Mouse (Mus musculus) liver, postnatal 0 days (tissue): Measurements from ENCODE around the gene Psmd9. TPM values are rescaled to one million over a fixed set of nuclear protein-coding genes. Genes with fewer than 3 reads are reported as not detected.
A peak's percentile ranks its signal among the peaks of the same experiment; 100 is the strongest.

Experiments
- ATAC-seq: fragments of 200-750 bp; cut with Nextera tagmentation; 2 replicates; pipeline ENCODE4 v1.8.0; 2017; ENCODE audit warnings: mild to moderate bottlenecking, moderate library complexity
- DNase-seq: peaks from one replicate; pipeline ENCODE4 v3.0.0-alpha.2; 2016
- H3K27ac ChIP-seq: fragments of 300-500 bp; sonication (generic); 2 replicates; pipeline ENCODE4 v1.5.1; 2014; ENCODE audit warnings: antibody characterized with exemption, moderate library complexity, mild to moderate bottlenecking, low read depth
- H3K27me3 ChIP-seq: fragments of 300-500 bp; sonication (generic); 2 replicates; pipeline ENCODE4 v1.6.1; 2014; ENCODE audit warnings: low read length, control low read depth, mixed read lengths; ENCODE audit not compliant: insufficient read depth
- H3K36me3 ChIP-seq: fragments of 300-500 bp; sonication (generic); replicated peaks from 2 replicates; pipeline ENCODE4 v1.6.1; 2014; ENCODE audit warnings: mild to moderate bottlenecking, control low read depth, low read length, moderate library complexity, mixed read lengths; ENCODE audit not compliant: insufficient read depth
- H3K4me1 ChIP-seq: fragments of 300-500 bp; sonication (generic); 2 replicates; pipeline ENCODE4 v1.6.1; 2014; ENCODE audit warnings: antibody characterized with exemption, mild to moderate bottlenecking, control low read depth; ENCODE audit not compliant: insufficient read depth
- H3K4me2 ChIP-seq: fragments of 300-500 bp; sonication (generic); 2 replicates; pipeline ENCODE4 v1.6.1; 2014; ENCODE audit warnings: low read depth, mild to moderate bottlenecking, low read length, moderate library complexity, mixed read lengths
- H3K4me3 ChIP-seq: fragments of 300-500 bp; sonication (generic); 2 replicates; pipeline ENCODE4 v1.5.1; 2014; ENCODE audit warnings: low read depth, low read length
- H3K9ac ChIP-seq: fragments of 300-500 bp; sonication (generic); replicated peaks from 2 replicates; pipeline ENCODE4 v1.6.1; 2014; ENCODE audit warnings: mild to moderate bottlenecking, moderate library complexity
- H3K9me3 ChIP-seq: fragments of 300-500 bp; sonication (generic); 2 replicates; pipeline ENCODE4 v1.6.1; 2016; ENCODE audit warnings: mild to moderate bottlenecking, control low read depth, low read length, mixed read lengths
- CTCF ChIP-seq: sonication (generic); IDR thresholded peaks from 2 replicates; pipeline ENCODE4 v1.5.1; 2016; ENCODE audit warnings: antibody characterized with exemption, low read depth
- EP300 ChIP-seq: IDR thresholded peaks from 2 replicates; pipeline ENCODE4 v1.6.1; 2016; ENCODE audit warnings: antibody characterized with exemption, low read depth, mild to moderate bottlenecking
- WGBS: fragments of 180-500 bp; shearing (Covaris S2); extraction: QIAGEN DNeasy Blood & Tissue Kit; methylation state at CpG from one replicate; pipeline ENCODE4 v1.1.7; 2014; ENCODE audit not compliant: insufficient replicate concordance; 5-methylcytosine and 5-hydroxymethylcytosine counted together
- polyA plus RNA-seq: library from polyadenylated mRNA; unstranded; fragments of >200 nt; fragmentation: Nextera tagmentation; extraction: Ambion mirVana; gene quantifications from 2 replicates; pipeline ENCODE4 v1.2.1, GENCODE M21; 2015

Psmd9 gene
- polyA plus RNA-seq, 1 experiment from 2014 or later: 120 TPM

DNA sequence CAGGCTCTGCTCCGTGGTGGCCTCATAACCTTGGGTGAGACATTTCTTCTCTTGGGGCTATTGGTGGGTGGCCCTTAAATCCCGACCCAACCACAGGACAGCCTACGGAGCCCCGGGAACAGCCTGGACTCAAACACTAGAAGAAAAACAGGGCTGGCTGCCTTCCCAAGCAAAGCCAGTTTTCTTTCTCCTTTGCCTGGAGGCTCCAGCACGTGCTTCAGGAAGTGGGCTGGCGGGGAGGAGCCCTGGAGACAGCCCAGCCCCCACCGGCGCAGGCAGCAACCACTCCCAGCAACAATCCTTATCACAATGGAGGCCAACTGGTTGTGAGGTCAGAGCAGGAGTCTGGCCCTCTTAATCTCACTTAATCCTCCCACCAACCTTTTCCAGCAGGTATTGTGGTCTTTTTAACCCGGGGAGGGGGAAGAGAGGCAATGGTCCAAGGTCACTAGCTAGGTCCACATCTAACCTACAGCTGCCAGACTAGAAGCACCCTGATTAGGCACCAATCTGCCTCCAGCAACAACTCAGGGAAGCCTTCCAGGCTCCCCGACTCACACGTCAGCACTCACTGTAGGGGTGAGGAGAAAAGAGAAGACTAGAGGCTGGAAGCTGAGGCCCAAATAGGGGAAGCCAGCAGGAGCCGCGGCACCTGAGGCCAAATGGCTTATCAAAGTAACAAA lies 32.7 kb upstream of the Psmd9 start:
- H3K4me1 ChIP-seq: peaks cover 69% of the 10 kb centered on the region
- H3K4me2 ChIP-seq: peak overlapping the region; percentile 88
- peaks cover 14% of the 10 kb centered on the region for H3K36me3 ChIP-seq
- no peak for TF ChIP-seq CTCF
- peak; percentile 33; the same call in 1 of the 2 replicates for TF ChIP-seq EP300
- H3K9me3 ChIP-seq: no peaks in the 10 kb centered on the region
- ATAC-seq: peak; percentile 47
- H3K9ac ChIP-seq: peak overlapping the region; percentile 99
- peak; percentile 88 for DNase-seq
- H3K4me3 ChIP-seq: peak overlapping the region; percentile 94
- WGBS: 3% methylated on average over 13 of the region's 13 CpGs
- H3K27me3 ChIP-seq: no peaks in the 10 kb centered on the region
- peak overlapping the region; percentile 100 for H3K27ac ChIP-seq

DNA sequence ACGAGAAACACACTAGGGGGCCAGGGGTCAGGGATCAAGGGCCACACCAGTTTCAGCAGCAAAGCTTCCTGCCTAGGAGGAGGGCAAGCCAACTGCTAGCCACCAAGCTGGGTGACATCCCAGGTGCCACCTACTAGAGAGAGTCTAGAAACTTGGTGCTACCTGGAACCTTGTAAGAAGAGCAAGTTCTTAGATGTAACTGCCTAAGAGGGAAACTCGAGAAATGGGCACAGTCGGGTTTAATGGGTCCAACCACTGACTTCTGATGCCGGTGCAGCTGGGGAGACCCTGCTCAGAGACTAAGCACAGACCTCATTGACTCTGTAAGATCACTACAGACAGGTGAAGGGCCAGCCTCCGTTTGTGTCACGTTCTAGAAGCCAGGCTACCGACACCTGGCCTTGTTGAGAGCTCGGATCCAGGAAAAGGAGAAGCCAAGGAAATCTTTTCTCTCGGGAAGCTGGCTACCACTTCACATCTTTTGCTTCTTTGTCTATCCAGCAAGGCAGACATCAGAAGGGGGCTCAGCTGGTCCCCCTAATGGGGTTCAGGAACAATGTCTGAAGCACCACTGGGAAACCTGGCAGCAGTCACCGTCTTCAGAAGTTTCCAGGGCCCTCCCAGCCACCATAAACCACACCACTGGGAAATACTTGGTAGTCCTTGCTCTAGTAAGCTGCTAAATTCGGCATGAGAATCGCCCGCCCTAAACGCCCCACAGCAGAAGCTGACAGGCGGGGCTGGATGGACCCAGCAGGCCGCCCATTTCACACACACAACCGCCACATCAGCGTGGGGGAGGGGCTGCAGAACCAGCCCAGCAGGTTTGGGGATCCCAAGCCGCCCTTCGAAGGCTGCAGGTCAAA lies 31.9 kb upstream of the Psmd9 start:
- WGBS: 6% methylated on average over 20 of the region's 20 CpGs
- Histone ChIP-seq H3K9ac (peak overlapping the region; percentile 99), H3K27me3 (no peaks in the 10 kb centered on the region), H3K27ac (peak overlapping the region; percentile 100), H3K4me2 (peak overlapping the region; percentile 88), H3K36me3 (peaks cover 14% of the 10 kb centered on the region), H3K4me3 (peak overlapping the region; percentile 94), H3K9me3 (no peaks in the 10 kb centered on the region), H3K4me1 (peaks cover 61% of the 10 kb centered on the region)
- TF ChIP-seq EP300: 0 out of 2 replicates have a peak, but pooled peaks have one; percentile 16
- TF ChIP-seq CTCF: no peak
- ATAC-seq: no peak
- peak; percentile 86 for DNase-seq

DNA sequence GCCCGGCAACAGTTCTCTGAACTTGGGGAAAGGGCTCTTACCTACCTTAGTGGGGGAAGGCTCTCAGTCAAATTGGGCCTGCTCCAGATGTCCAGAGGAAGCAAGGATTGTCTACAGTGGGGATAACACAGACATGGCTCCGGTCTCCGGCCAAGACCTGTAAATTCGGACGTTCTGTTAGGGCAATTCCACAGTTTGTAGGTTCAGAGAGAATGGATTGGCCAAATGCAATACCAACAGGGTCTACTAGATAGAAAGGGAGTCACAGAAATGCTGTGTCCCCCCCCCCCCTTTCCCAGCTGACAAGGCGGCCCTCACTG lies 31.3 kb upstream of the Psmd9 start:
- no peak for DNase-seq
- TF ChIP-seq EP300 (no peak), CTCF (no peak)
- peaks cover 55% of the 10 kb centered on the region for H3K4me1 ChIP-seq

DNA sequence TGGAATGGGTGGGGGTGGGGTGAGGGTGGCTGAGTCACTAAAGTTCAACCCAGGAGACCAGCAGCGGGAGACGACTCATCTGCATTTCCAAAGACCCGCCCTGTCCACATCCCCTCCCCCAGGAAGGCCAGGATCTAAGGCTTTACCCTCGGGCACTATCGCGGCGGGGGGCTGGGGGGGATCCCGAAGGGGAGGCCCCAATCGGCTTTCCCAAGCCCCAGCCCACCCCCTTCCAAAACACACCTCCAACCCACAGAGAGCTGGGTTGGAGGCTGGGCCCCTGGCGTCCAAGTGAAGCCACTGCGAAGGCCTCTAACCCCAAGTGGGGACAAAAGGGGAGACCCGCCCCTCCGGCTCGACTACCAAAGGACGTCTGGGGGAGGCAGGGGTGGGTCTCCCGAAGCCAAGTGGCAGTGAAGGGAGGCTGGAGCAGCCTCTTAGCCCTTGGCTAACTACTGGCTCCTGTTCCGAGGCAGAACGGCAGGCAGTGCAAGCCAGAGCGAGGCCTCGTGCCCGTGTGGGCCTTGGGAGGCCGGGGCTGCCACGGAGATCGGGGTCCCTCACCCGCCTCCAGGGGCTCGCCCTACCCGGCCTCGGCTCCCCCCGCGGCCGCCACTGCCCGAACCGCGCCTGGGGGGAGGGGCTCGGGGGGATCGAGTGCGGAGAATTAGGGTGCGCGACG lies 30.8 kb upstream of the Psmd9 start:
- Histone ChIP-seq H3K27me3 (no peaks in the 10 kb centered on the region), H3K27ac (peak overlapping the region; percentile 100), H3K4me2 (peak overlapping the region; percentile 88), H3K36me3 (peaks cover 14% of the 10 kb centered on the region), H3K4me3 (peak overlapping the region; percentile 94), H3K9me3 (no peaks in the 10 kb centered on the region), H3K4me1 (peaks cover 51% of the 10 kb centered on the region), H3K9ac (peak overlapping the region; percentile 99)
- ATAC-seq (peak; percentile 28), DNase-seq (peak; percentile 83)
- no peak for TF ChIP-seq EP300
- peak; percentile 17; the same call in 1 of the 2 replicates for TF ChIP-seq CTCF
- under 1% methylated on average over 26 of the region's 40 CpGs for WGBS

More for the DNA sequence above, 31.3 kb upstream of the Psmd9 start:
- Histone ChIP-seq H3K9me3 (no peaks in the 10 kb centered on the region), H3K36me3 (peaks cover 14% of the 10 kb centered on the region), H3K27ac (peak overlapping the region; percentile 100), H3K9ac (peak overlapping the region; percentile 99), H3K27me3 (no peaks in the 10 kb centered on the region), H3K4me2 (peak overlapping the region; percentile 88), H3K4me3 (peak overlapping the region; percentile 94)
- no peak for ATAC-seq
- WGBS: 10% methylated on average over 5 of the region's 6 CpGs

DNA sequence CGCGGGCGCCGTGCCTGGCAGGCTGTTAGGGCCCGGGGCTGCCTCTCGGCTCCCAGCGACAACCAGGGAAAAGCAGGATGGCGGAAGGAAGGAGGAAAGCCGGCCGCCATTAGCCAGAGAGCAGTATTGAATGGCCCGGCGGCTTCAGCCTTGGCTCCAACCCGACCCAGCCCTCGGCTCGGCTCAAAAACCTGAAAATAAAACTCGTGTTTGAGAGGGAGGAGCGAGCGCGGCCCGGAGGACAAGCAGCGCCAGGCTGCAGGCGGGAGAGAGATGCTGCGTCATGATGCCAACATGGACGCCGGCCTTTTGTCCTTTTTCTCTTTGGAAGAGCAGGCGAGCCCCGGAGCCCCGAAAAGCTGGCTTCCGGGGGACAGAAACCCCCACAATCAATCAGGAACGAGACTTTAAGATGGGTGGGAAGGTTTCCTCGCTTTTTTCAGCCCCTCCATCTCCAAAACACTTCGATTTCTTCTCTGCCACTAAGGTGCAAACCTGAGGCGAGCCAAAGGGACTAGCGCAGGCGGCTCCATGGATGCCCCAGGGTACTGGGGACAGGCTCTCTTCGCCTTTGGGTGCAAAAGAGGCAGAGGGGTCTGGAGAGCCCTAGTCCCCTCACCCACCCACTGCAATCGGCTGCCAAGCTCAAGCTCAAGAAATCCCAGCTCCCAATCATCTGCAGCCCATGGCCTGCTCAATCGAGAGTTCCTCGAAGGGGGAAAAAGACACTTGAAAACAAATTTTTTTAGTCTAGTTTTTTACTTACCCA lies 30.1 kb upstream of the Psmd9 start:
- Histone ChIP-seq H3K27me3 (no peaks in the 10 kb centered on the region), H3K27ac (peak overlapping the region; percentile 100), H3K9me3 (no peaks in the 10 kb centered on the region), H3K4me2 (peak overlapping the region; percentile 88), H3K4me3 (peak overlapping the region; percentile 94), H3K36me3 (peaks cover 8% of the 10 kb centered on the region), H3K9ac (peak overlapping the region; percentile 99), H3K4me1 (peaks cover 54% of the 10 kb centered on the region)
- 2% methylated on average over 39 of the region's 39 CpGs for WGBS
- DNase-seq (peak; percentile 87), ATAC-seq (peak; percentile 14)
- TF ChIP-seq EP300: peak; percentile 55
- no peak for TF ChIP-seq CTCF
